Mouse (Mus musculus) mature B cell (primary cell): Measurements from ENCODE around the gene Slc1a2.

Source experiments
- in situ Hi-C: fragments of 300-500 bp; cut with MboI; formaldehyde crosslinking; loops from 2 replicates; pipeline ENCODE4 v1.14.3; 2019

The Slc1a2 gene

DNA sequence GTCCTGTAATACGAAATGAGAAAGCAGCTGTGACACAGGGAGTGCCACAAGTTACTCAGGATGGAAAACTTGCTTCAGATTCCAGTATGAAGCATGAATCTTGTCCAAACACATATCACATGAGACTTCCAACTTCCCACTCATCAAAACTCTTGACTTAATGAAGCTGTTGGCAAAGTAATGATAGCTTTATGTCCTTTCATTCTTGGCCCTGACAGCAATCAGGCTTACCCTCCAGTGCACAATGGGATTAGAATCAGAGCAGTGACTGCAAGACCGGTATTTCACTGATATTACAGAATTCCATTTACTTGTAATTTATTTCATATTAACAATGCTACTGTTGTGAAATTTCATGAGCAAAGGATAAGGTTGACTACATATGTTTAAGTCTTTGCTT lies 105.5 kb downstream of the Slc1a2 start:
- in situ Hi-C loops: no loop called here

DNA sequence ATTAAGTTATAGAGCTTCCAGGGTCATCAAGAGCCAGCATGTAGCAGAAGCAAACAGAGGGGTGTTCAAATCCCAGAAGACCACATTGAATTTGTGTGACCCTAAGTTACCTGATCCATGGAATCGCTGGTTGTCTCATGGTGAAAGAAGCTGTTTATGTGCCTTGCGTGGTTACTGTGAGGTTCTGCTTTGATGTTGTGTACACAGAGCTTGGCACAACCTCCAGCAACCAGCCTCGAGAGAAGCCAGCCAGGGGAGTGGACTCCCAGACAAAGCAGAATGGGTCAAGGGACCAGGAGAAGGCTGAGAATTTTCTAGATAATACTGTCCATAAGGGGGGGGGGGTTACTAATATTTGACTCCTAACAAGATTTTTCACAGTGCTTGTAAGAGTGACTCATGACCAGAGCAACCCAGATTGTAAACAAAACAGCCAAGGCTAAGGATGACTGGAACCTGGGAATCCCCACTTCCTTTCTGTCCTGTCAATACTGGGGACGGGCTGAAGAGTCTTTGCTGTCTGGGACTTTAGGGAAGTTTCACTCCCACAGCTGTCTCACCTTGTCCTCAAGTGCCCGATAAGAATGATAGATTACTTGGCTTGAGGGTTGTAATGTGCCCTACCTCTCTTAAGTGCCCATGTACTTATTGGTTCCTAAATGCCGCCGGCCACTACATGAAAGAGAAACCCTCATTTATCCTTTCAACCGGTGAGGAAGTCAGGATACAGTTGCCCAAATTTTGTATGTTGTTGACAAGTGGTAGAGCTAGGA lies 106.3 kb downstream of the Slc1a2 start:
- in situ Hi-C loops: no loop called here

GRCm38 (mm10) chr2:102768267-102768666 lies 109.8 kb downstream of the Slc1a2 start:
- in situ Hi-C loops: no loop called here

- in situ Hi-C loops: no loop called here
These were observed 112.8 kb downstream of the Slc1a2 start for GRCm38 (mm10) chr2:102771304-102771703.

DNA sequence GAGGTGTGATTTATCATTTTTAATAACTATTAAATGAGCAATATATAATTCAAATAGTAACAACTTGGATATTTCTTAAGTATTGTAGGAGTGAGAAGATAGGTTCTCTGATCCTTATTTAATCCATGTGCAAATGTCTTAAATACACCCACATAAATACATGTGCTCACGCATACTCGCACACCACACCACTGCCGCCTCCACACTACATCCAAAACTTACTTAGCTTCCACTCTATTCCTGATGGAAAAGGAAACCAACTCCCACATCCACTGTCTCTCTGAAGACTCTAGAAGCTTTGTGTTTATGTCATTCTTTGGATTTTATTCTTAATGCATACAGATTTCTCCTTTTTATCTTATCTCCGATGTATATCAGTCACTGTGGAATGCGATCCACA lies 113.8 kb downstream of the Slc1a2 start:
- in situ Hi-C loops: no loop called here

DNA sequence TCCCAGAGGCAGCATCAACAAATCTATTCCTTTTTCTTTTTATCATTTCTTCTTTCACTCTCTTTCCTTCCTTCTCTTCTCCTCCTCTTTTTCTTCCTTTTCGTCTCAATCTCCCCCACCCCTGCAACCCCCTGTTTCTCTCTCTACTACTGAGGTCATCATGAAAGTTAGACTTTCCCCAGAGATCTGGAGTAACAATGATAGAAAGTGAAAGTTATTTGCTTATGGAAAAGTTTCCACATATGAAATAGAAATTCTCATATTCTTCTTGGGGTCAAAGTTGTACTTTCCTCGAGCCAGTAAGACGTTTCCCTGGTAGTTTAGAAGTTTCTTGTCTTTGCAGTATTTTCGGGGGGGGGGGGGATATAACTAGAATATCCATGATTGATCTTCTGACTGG lies 116.2 kb downstream of the Slc1a2 start:
- in situ Hi-C loops: no loop called here

GRCm38 (mm10) chr2:102775561-102775960 lies 117.1 kb downstream of the Slc1a2 start:
- in situ Hi-C loops: no loop called here

DNA sequence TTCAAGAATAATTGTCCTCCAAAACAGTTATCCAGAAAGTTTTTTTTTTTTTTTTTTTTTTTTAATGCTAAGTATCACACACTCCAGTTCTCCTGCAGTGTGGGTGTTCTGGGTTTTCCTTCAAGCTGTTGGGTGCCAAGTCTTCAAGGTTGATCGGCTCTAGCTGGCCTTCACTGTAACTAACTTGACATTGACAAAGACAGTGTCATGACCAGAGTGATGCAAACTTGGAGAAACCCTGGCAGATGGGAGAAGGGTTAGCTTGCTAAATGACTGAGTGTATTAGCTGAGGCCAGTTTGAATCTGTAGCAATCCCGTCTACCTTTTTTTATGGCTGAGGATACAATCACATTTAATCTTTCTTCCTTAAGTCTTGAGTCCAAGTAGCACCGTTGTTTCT lies 119.7 kb downstream of the Slc1a2 start:
- in situ Hi-C loops: no loop called here

GRCm38 (mm10) chr2:102782751-102783150 lies 124.3 kb downstream of the Slc1a2 start:
- in situ Hi-C loops: no loop called here

- in situ Hi-C loops: no loop called here
These were observed 127.2 kb downstream of the Slc1a2 start for GRCm38 (mm10) chr2:102785696-102786095.

DNA sequence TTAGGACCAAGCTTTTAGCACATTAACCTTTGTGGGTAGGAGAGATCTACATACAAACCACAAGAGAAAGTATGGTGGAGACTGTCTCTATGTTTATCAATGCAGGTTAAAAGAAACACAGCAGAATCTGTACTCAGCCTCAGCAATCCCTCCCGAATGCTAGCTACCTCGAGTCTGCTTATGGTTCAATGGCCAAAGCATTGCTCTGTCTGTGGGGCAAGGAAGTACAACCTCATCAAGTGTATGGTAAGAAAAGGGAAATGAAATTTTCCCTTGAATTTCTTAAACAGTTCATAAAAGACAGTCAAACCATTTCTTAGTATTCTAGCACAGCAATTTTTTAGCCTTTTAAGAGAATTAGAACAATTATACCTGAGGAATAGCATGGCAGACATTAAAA lies 133.2 kb downstream of the Slc1a2 start:
- in situ Hi-C loops: no loop called here

DNA sequence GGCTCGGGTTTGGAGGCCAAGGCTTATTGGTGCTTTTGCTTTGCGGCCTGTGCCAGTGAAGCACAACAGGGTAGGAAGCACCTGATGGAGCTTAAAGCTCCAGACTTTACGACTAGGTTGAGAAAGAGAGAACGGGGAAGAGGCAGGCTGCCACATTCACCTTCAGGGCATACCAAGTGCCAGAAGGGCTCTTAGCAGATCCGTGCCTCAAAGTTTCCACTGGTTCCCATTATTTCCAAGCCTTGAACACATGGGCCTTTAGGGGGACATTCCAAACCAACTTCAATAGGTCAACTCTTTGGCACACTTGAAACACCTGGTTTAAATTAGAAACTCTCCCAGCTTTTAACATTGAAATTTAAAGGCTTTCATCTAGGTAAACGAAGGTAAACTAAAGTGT lies 134.3 kb downstream of the Slc1a2 start:
- in situ Hi-C loops: no loop called here

DNA sequence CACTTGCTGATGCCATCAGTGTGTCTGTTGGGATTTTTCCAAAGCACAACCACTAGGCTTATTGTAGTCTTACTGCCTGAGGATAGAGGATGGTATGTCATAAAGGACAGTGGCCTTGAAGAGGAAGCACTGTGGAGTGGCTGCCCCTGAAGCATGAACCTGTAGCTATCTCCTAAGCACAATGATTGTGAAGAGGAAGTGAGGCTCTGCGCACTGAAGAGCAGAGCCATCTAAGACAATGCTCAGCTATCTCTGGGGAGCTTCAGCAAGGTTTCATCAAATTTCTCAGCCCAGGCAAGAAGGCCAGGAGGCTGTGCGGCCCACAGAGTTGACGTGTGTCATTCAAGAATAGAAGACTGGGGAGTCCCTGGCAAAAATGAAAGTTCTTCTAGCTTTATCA lies 136.6 kb downstream of the Slc1a2 start:
- in situ Hi-C loops: no loop called here

GRCm38 (mm10) chr2:102798149-102798548 lies 139.7 kb downstream of the Slc1a2 start:
- in situ Hi-C loops: no loop called here

DNA sequence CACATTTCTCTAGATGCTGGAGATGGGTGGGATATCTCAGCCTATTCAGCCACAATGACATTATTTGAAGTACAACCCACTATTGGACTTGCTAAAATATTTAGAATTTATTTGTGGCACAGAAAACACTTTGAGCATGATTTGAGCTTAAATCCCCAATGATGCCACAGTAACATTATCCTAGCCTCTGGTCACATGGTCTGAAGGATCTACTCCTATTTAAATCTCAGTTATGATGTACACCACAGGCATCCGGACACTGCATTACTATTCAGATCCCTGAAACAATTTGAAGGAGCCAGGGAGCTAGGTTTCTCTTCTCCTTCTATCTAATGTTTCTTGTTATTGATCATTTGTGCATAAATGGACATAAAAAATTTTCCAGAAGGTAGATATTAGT lies 143.4 kb downstream of the Slc1a2 start:
- in situ Hi-C loops: no loop called here

DNA sequence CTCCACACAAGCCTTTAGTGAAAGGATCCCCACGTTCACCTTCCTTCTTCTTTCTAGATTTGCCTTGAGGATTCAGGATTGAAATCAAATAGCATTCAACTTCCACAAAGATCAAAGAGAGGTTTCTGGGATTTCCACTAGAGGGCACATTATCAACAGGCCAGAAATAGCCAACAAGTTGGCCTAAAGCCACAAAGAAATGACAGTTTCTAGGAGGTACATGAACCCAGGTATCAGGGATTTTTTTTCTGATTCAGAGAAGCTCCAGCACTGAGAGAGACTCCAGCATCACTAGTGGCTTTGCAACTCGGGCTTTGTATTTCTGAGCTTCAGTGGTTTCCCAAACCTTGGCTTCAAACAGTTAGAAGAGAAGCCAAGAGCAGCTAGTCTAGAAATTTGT lies 145.7 kb downstream of the Slc1a2 start:
- in situ Hi-C loops: no loop called here

- in situ Hi-C loops: no loop called here
These were observed 146.8 kb downstream of the Slc1a2 start for GRCm38 (mm10) chr2:102805283-102805682.

DNA sequence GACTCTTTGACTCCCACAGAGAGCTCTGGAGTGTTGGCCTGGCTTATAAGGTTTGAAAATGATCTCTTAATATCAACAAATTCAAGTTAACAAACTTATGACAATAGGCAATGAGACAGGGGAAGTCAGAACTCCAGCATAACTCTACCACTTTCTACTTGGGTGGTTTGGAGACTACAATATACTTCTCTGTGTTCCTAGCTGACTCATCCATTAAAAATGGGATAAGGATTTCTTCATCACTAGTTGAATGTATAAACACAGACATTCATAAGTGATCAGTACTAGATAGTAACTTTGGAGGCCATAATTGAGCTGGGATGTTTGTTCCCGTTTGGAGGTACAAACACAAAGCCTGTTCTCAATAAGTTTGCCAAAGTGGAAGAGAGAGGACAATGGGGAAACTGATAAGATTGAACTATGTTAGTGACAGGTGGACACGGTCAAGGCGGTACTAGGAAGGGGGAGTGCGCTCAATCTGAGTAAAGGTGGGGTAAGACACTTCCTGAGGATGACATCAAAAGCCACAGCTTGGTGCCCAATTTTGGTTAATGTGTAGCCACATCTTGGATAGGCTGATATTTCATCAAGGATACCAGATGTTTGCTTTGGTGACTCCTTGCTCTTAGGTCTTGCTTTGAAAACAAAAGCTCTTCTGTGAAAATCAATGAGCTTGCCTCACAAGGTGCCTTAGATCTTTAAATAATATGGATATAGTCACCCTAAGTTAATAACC lies 147.5 kb downstream of the Slc1a2 start:
- in situ Hi-C loops: no loop called here

- in situ Hi-C loops: no loop called here
These were observed 149.2 kb downstream of the Slc1a2 start for GRCm38 (mm10) chr2:102807633-102808032.

DNA sequence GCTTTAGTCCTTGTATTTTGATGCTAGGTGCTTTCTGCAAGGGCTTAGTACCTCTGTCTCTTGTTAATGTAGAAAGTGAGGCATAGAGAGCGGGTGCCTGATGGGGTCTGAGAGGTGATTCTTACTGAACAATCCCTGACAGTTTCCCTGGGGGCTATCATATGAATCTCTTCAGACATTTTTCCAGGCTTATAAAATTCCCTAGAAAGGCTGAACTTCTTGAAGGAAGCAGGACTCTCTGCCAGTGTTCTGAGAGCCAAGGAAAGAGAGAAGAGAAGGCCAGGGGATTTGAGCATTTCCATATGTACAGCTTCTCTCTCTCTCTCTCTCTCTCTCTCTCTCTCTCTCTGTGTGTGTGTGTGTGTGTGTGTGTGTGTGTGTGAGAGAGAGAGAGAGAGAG lies 151.0 kb downstream of the Slc1a2 start:
- in situ Hi-C loops: no loop called here

GRCm38 (mm10) chr2:102812756-102813155 lies 154.3 kb downstream of the Slc1a2 start:
- in situ Hi-C loops: no loop called here

GRCm38 (mm10) chr2:102815289-102815809 lies 156.9 kb downstream of the Slc1a2 start:
- in situ Hi-C loops: no loop called here

DNA sequence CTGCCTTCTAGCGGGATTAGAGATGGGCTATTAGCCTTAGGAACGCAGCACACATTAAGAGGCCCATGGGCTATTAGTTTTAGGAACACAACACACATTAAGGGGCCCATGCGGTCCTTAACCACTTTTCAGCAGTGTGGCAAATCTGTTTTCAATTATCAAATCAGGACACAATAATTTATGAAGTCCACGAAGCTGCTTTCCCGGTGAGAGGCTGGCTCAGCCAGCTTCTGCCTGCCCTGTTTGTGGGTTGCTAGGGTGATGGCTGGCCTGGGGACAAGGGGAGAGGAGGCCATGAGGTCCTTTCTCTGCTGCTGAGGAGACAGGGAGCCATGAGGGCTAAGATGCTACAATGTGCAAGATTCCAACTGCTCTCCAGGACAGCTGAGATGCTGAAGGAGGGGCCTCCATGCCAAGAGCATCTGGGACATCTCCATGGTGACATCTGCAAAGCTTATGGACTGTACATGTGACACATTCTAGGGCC lies 161.8 kb downstream of the Slc1a2 start:
- in situ Hi-C loops: no loop called here
